Mouse (Mus musculus) activated CD4-positive, CD25-positive, alpha-beta regulatory T cell, adult 4 months (primary cell): ENCODE results near the gene Parp9. TPM values are rescaled to one million over a fixed set of nuclear protein-coding genes. Genes with fewer than 3 reads are reported as not detected.

Experiments used
- ATAC-seq: one replicate; pipeline ENCODE4 v1.8.0; 2017
- polyA plus RNA-seq, 2 experiments: library from polyadenylated mRNA; unstranded; fragments of 100-300 nt; shearing (Covaris generic); gene quantifications; one replicate each; pipeline ENCODE4 v1.2.1; 2017

Parp9 gene
- polyA plus RNA-seq, 2 experiments from 2014 or later, result 83.1 to 86.9 TPM

- ATAC-seq, result peak; percentile 43
These were observed 70.1 kb downstream of the Parp9 start for GRCm38 (mm10) chr16:36008396-36008795.

GRCm38 (mm10) chr16:36016335-36016734, 78.1 kb downstream of the Parp9 start:
- ATAC-seq, result no peak

Other genes with a start within 250 kb of the Parp9 start
- 1 to 10 TPM; 1.9 to 2.5 TPM for gene Dirc2, start 169.1 kb upstream of the Parp9 start, polyA plus RNA-seq
- gene Hspbap1, start 168.1 kb upstream of the Parp9 start, polyA plus RNA-seq, result 10 to 100 TPM; 22.4 to 28.9 TPM
- gene Parp14, start 66.9 kb upstream of the Parp9 start, polyA plus RNA-seq, result 10 to 100 TPM; 38.7 to 42.6 TPM
- 10 to 100 TPM; 61.6 to 62.8 TPM for gene Dtx3l, start 681 bp downstream of the Parp9 start, polyA plus RNA-seq
- 10 to 100 TPM; 39.4 to 45.3 TPM for gene Kpna1, start 40.3 kb downstream of the Parp9 start, polyA plus RNA-seq
- gene Wdr5b, start 102.7 kb downstream of the Parp9 start, polyA plus RNA-seq, result 1 to 10 TPM; 6.6 to 7.8 TPM
- 100 to 1,000 TPM in 1 of 2 experiments, 10 to 100 TPM in 1; 91.6 to 121 TPM for gene Fam162a, start 133.1 kb downstream of the Parp9 start, polyA plus RNA-seq
- 10 to 100 TPM; 19.6 to 33.4 TPM for gene Ccdc58, start 133.2 kb downstream of the Parp9 start, polyA plus RNA-seq
- under 1 TPM in 1 of 2 experiments, not detected in 1; 0.37 TPM for gene Csta1, start 192.8 kb downstream of the Parp9 start, polyA plus RNA-seq
- gene Stfa2l1, start 218.3 kb downstream of the Parp9 start, polyA plus RNA-seq, result not detected
- gene Gm5483, start 245.7 kb downstream of the Parp9 start, polyA plus RNA-seq, result not detected